Mouse (Mus musculus): ENCODE measurements around the gene Stk25. TPM values are rescaled to one million over a fixed set of nuclear protein-coding genes. Genes with fewer than 3 reads are reported as not detected.

Stk25 gene
- polyA plus RNA-seq, 1 experiment: 66.3 TPM

- H3K27ac ChIP-seq (ENCODE audit: insufficient read depth, low read depth, low read length): no peak overlapping the region
- TF ChIP-seq POLR2A (IDR thresholded peaks at IDR 0.05; ENCODE audit: borderline replicate concordance, low read depth, low read length): no peak
- TF ChIP-seq CTCF (IDR thresholded peaks at IDR 0.05; ENCODE audit: low read depth, low read length): no peak
Observed at GRCm38 (mm10) chr1:93642692-93643091, 15.8 kb downstream of the Stk25 start.

DNA sequence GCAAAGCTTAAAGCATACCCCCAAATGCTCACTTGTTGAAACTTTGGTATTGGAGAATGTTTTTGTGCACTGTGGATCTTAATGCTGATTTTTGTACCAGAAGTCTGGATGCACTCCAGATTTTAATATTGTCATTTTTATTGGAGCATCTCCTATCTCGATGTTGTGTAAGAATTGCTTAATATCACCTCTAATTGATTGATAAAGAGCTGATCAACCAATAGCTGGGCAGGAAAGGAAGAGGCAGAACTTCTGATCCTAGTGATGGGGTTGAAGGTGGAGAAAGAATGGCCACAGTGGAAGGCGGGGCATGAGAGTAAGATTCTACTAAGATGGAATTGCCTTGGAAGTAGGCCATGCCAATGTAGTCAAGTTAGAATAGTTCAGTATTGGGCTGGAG, 16.5 kb downstream of the Stk25 start:
- H3K4me1 ChIP-seq (ENCODE audit: control insufficient read depth, insufficient read depth, low read length): no peaks in the 10 kb centered on the region
- no peak for TF ChIP-seq CTCF (IDR thresholded peaks at IDR 0.05; ENCODE audit: low read depth, low read length)
- no peak for TF ChIP-seq POLR2A (IDR thresholded peaks at IDR 0.05; ENCODE audit: borderline replicate concordance, low read depth, low read length)
- no peak overlapping the region for H3K4me3 ChIP-seq (ENCODE audit: insufficient read depth, low read length)
- H3K27ac ChIP-seq (ENCODE audit: insufficient read depth, low read depth, low read length): no peak overlapping the region

More at GRCm38 (mm10) chr1:93642692-93643091, 15.8 kb downstream of the Stk25 start:
- no peak overlapping the region for H3K4me3 ChIP-seq (ENCODE audit: insufficient read depth, low read length)
- H3K4me1 ChIP-seq (ENCODE audit: control insufficient read depth, insufficient read depth, low read length): no peaks in the 10 kb centered on the region

DNA sequence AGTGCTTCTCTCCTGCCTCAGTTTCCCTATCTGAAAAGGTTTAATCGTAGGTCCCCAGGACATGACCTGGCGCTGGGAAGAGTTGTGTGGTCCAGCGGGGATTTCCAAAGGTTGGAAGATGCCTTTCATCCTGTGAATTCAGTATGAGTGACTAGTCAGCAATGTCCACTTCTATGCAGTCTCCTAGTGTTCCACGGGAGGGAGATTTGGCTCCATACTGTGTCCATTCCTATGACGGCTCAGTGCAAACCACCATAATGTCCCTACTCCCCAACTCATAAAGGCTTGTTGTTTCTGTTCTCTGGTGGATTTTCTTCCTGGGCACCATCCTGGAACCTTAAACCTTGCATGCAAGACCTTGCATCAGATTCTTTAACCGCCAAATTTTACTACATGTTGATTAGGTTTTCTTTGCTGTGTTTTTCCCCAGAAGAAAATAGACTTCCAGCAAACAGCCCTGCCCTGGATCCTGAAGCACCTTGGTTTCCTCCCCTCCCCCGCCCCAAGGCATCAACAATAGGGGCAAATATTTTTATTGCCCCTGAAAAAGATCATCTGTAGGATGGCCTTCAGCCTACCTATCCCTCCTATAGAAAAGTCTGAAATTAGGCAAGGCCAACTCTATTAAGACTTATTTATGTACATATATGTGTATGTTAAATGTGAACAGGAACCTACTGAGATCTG, 22.1 kb downstream of the Stk25 start:
- H3K4me1 ChIP-seq (ENCODE audit: control insufficient read depth, insufficient read depth, low read length): peaks cover 14% of the 10 kb centered on the region
- no peak for TF ChIP-seq CTCF (IDR thresholded peaks at IDR 0.05; ENCODE audit: low read depth, low read length)
- no peak for TF ChIP-seq POLR2A (IDR thresholded peaks at IDR 0.05; ENCODE audit: borderline replicate concordance, low read depth, low read length)
- H3K27ac ChIP-seq (ENCODE audit: insufficient read depth, low read depth, low read length): peak overlapping the region; percentile 48
- peak overlapping the region; percentile 83 for H3K4me3 ChIP-seq (ENCODE audit: insufficient read depth, low read length)

- peak overlapping the region; percentile 99 for H3K4me3 ChIP-seq (ENCODE audit: insufficient read depth, low read length)
- peak overlapping the region; percentile 49 for H3K27ac ChIP-seq (ENCODE audit: insufficient read depth, low read depth, low read length)
- peaks cover 15% of the 10 kb centered on the region for H3K4me1 ChIP-seq (ENCODE audit: control insufficient read depth, insufficient read depth, low read length)
- TF ChIP-seq POLR2A (IDR thresholded peaks at IDR 0.05; ENCODE audit: borderline replicate concordance, low read depth, low read length) (no peak), CTCF (IDR thresholded peaks at IDR 0.05; ENCODE audit: low read depth, low read length) (no peak)
Observed at GRCm38 (mm10) chr1:93635580-93636192, 22.8 kb downstream of the Stk25 start.

DNA sequence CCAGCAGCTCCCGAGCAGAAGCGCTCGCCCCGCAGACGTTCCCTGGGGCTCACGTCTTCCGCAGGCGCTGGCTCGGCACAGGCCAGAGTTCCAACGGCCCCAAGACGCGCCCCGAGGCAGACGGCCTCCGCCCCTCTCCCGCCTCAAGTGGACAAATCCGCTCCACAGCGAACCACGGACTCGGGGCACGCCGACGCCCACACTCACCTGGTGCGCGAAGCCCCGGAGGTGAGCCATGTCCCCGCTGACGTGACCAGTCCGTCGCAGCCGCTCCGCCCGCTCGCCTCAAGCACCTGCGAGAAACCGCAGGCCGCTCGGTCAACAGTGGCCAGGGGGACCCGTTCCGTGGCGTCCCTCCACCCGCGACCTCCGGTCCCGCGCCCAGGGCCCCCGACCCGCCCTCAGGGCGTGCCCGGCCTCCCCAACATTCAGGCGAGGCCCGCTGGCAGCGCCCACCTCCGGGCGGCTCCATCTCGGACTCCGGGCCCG, 23.3 kb downstream of the Stk25 start:
- TF ChIP-seq CTCF (IDR thresholded peaks at IDR 0.05; ENCODE audit: low read depth, low read length): no peak
- no peak for TF ChIP-seq POLR2A (IDR thresholded peaks at IDR 0.05; ENCODE audit: borderline replicate concordance, low read depth, low read length)
- H3K4me3 ChIP-seq (ENCODE audit: insufficient read depth, low read length): peak overlapping the region; percentile 99
- peak overlapping the region; percentile 49 for H3K27ac ChIP-seq (ENCODE audit: insufficient read depth, low read depth, low read length)
- peaks cover 15% of the 10 kb centered on the region for H3K4me1 ChIP-seq (ENCODE audit: control insufficient read depth, insufficient read depth, low read length)

DNA sequence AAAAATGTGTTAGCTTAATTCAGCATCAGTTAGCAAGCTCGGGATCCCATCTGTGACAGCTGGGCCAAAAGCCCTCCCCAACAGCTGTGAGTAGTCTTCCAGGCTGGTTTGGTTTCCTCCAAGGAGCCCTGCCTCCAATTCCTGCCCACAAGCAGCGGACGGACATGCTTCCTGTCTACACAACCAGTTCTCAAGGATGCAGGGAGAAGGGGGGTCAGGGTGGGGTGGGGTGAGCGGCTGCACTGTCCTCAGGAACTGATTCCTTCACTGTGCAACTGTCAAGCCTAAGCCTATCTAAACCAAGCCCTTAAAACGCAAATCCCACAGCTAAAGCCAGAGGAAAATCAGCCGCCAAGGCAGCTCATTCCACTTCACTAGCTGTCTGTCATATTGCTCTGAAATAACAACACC, 24.0 kb downstream of the Stk25 start:
- no peak; the same call in 1 of the 2 replicates for TF ChIP-seq CTCF (IDR thresholded peaks at IDR 0.05; ENCODE audit: low read depth, low read length)
- H3K27ac ChIP-seq (ENCODE audit: insufficient read depth, low read depth, low read length): peak overlapping the region; percentile 49; the same call in 1 of the 2 replicates
- peak overlapping the region; percentile 99 for H3K4me3 ChIP-seq (ENCODE audit: insufficient read depth, low read length)
- peaks cover 15% of the 10 kb centered on the region for H3K4me1 ChIP-seq (ENCODE audit: control insufficient read depth, insufficient read depth, low read length)

- Histone ChIP-seq H3K4me1 (ENCODE audit: control insufficient read depth, insufficient read depth, low read length) (peaks cover 15% of the 10 kb centered on the region), H3K27ac (ENCODE audit: insufficient read depth, low read depth, low read length) (no peak overlapping the region), H3K4me3 (ENCODE audit: insufficient read depth, low read length) (no peak overlapping the region)
Observed at GRCm38 (mm10) chr1:93632723-93633122, 25.7 kb downstream of the Stk25 start.

GRCm38 (mm10) chr1:93630796-93631195, 27.7 kb downstream of the Stk25 start:
- Histone ChIP-seq H3K27ac (ENCODE audit: insufficient read depth, low read depth, low read length) (no peak overlapping the region), H3K4me1 (ENCODE audit: control insufficient read depth, insufficient read depth, low read length) (peaks cover 10% of the 10 kb centered on the region), H3K4me3 (ENCODE audit: insufficient read depth, low read length) (no peak overlapping the region)
- TF ChIP-seq POLR2A (IDR thresholded peaks at IDR 0.05; ENCODE audit: borderline replicate concordance, low read depth, low read length): no peak

More at GRCm38 (mm10) chr1:93632723-93633122, 25.7 kb downstream of the Stk25 start:
- no peak for TF ChIP-seq CTCF (IDR thresholded peaks at IDR 0.05; ENCODE audit: low read depth, low read length)
- no peak for TF ChIP-seq POLR2A (IDR thresholded peaks at IDR 0.05; ENCODE audit: borderline replicate concordance, low read depth, low read length)

GRCm38 (mm10) chr1:93624502-93624901, 34.0 kb downstream of the Stk25 start:
- Histone ChIP-seq H3K4me3 (ENCODE audit: insufficient read depth, low read length) (no peak overlapping the region), H3K4me1 (ENCODE audit: control insufficient read depth, insufficient read depth, low read length) (no peaks in the 10 kb centered on the region), H3K27ac (ENCODE audit: insufficient read depth, low read depth, low read length) (no peak overlapping the region)
- no peak for TF ChIP-seq POLR2A (IDR thresholded peaks at IDR 0.05; ENCODE audit: borderline replicate concordance, low read depth, low read length)

DNA sequence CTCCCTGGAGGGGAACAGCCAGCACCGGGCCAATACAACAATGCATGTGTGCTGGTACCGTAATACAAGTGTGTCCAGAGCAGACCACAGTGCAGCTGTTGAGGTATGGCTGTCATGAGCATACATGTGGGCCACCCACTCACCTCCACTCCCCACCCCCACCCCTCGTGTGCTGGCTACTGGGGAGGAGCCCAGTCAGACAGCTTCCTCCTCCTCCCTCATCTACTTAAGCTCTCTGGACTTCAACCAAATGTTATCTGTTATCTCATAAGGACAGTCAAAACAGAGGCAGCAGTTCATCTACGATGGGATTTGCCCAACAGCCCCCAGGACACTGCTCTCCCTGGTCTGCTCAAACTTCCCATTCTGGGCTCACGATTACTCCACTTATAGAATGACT, 39.5 kb downstream of the Stk25 start:
- Histone ChIP-seq H3K4me1 (ENCODE audit: control insufficient read depth, insufficient read depth, low read length) (no peaks in the 10 kb centered on the region), H3K27ac (ENCODE audit: insufficient read depth, low read depth, low read length) (no peak overlapping the region), H3K4me3 (ENCODE audit: insufficient read depth, low read length) (no peak overlapping the region)
- no peak for TF ChIP-seq CTCF (IDR thresholded peaks at IDR 0.05; ENCODE audit: low read depth, low read length)
- no peak for TF ChIP-seq POLR2A (IDR thresholded peaks at IDR 0.05; ENCODE audit: borderline replicate concordance, low read depth, low read length)
